Mouse (Mus musculus) CD4-positive naive resting alpha-beta T cell, adult 57 days (primary cell): Measurements from ENCODE around the gene Olfr1242. TPM values are rescaled to one million over a fixed set of nuclear protein-coding genes. Genes with fewer than 3 reads are reported as not detected.

ENCODE experiments used
- total RNA-seq: library from RNA; stranded (reverse); gene quantifications from one replicate; pipeline ENCODE4 v1.2.4, GENCODE M21; 2023

Olfr1242 gene
- total RNA-seq = not detected

DNA sequence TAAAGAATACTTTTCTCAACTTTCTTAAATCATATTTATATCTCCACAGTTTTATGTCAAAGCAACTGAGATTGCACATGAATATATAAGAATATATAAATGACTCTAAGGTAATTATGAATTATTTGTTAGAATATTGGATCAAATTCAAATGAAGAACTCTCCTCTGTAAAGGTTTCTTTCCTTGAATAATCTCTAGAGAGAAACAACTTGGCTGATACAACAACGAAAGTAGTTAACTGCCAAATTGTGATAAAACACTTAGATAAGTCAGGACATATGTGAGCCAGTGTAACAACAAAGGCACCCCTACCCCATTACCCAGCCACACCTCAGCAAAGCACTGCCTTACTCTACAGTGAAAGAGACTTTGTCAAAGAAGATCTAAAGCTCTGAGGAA, at the start of gene Olfr1242:
Olfr1242 (minus strand) TSS at position 101 of the 400 bp plus-strand sequence.

GRCm38 (mm10) chr2:89531387-89531786, 33.3 kb upstream of the Olfr1242 start, which contains the start of gene Olfr1243:
Gene Olfr1243, minus strand, starts transcription at chr2:89531487.

GRCm38 (mm10) chr2:89487026-89487425, 11.1 kb downstream of the Olfr1242 start, which contains the start of gene Olfr1241:
Gene Olfr1241, minus strand, starts transcription at chr2:89487126.

DNA sequence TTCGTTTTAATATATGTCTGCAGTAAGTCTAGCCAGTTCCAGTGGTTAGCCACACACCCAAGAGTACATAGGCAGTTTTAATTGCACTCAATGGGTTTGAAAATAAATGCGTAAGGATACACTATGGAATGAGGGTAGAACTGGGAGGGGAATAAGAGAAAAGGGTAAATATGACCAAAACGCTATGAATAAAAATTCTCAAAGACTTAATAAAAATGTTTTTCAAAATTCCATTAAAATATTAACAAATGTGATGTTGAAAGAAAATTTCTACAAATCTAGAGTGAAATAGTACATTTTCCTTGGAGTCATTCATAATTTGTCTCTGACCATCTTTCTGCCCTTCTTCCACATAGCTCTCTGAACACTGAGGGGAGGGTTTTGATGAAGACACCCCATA, 55.2 kb downstream of the Olfr1242 start, which contains the start of gene Olfr1240:
Olfr1240 (minus strand) TSS at position 101 of the 400 bp plus-strand sequence.

Other genes starting within 250 kb of the Olfr1242 start
- gene Olfr1228, start 244.3 kb downstream of the Olfr1242 start, total RNA-seq = not detected
- not detected for gene Olfr1229, start 210.3 kb downstream of the Olfr1242 start, total RNA-seq
- not detected for gene Olfr1230, start 201.1 kb downstream of the Olfr1242 start, total RNA-seq
- gene Olfr1231, start 191.3 kb downstream of the Olfr1242 start, total RNA-seq = not detected
- gene Olfr1232, start 168.7 kb downstream of the Olfr1242 start, total RNA-seq = not detected
- gene Olfr1233, start 155.9 kb downstream of the Olfr1242 start, total RNA-seq = not detected
- gene Olfr1234, start 133.5 kb downstream of the Olfr1242 start, total RNA-seq = not detected
- not detected for gene Olfr1238, start 88.7 kb downstream of the Olfr1242 start, total RNA-seq
- not detected for gene Olfr1239, start 77.9 kb downstream of the Olfr1242 start, total RNA-seq
- not detected for gene Olfr1240, start 55.3 kb downstream of the Olfr1242 start, total RNA-seq
- gene Olfr1241, start 11.2 kb downstream of the Olfr1242 start, total RNA-seq = not detected
- not detected for gene Olfr1243, start 33.2 kb upstream of the Olfr1242 start, total RNA-seq
- not detected for gene Olfr1245, start 80.1 kb upstream of the Olfr1242 start, total RNA-seq
- not detected for gene Olfr1246, start 94.8 kb upstream of the Olfr1242 start, total RNA-seq
- gene Olfr1247, start 115.8 kb upstream of the Olfr1242 start, total RNA-seq = not detected
- not detected for gene Olfr1248, start 119.9 kb upstream of the Olfr1242 start, total RNA-seq
- not detected for gene Olfr1249, start 136.6 kb upstream of the Olfr1242 start, total RNA-seq
- not detected for gene Olfr1250, start 163.1 kb upstream of the Olfr1242 start, total RNA-seq
- not detected for gene Olfr1251, start 173.6 kb upstream of the Olfr1242 start, total RNA-seq
- not detected for gene Olfr1252, start 226.7 kb upstream of the Olfr1242 start, total RNA-seq